Mouse (Mus musculus): ENCODE results near the gene 1700093K21Rik. TPM values are rescaled to one million over a fixed set of nuclear protein-coding genes. Genes with fewer than 3 reads are reported as not detected.
A peak's percentile ranks its signal among the peaks of the same experiment; 100 is the strongest.
"Not testable (repeated sequence)": the region's sequence is repeated elsewhere in the genome, so short reads cannot be mapped to it uniquely, and the experiment has no call there.

Gene 1700093K21Rik
- 0.17 TPM in 1 of 2 replicates, not detected in the other for polyA plus RNA-seq (2015; fragmentation: Nextera tagmentation; extraction: Ambion mirVana)

DNA sequence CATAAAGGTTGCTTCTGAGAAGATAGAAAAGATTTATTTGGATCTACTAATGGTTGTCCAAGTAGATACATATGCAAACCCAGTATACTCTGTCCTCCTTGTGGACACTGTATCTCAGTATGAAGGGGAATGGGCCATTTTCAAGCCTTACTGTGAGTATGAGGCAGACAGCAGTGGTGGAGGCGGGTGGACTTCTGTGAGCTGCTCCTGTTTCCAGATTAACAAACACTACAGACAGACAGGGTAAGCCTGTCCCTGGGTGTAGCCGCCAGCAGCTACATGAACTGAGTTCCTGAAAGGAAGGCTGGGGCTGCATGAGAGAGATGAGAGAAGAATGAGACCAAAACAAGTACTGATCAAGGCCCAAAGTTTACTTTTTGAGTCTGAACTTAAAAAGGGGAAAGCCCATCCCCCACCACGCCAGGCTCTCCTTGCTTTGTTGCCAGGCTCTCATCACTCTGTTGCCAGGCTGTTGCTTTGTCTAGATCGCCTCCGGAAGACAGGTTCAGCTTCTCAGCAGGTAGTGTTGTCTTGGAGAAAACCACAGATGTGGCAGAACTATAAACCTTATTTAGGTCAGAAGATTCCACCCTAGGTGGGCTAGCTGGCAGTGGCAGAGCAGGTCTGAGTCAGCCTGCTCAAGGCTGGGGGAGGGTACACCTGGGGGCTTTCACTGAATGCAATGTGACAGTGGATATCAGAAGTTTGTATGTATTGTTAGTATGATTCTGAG, at the start of gene 1700093K21Rik:
Gene 1700093K21Rik, minus strand, starts transcription at position 683 of the 733 bp plus-strand sequence.
- DNase-seq (ENCODE audit: low spot score) = no peak

DNA sequence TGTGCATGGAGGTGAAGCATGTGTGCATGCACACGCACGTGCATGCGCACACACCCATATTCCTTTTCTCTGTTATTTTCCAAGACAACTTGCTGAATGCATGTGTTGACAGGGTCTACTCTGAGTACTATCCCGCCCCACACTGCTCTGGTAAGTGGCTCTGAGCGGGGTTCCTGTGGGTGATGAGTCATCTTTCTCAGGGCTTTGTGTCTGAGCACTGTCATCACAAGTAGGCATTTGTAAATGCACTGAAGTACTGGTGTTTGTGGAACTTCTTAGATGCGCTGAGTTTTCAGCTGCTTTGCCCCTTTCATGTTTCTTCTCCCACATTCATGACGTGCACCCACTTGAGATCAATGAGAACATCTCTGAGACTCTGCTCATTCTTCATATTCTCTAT, 49.2 kb upstream of the 1700093K21Rik start:
- peak; percentile 37 for DNase-seq (ENCODE audit: low spot score)

DNA sequence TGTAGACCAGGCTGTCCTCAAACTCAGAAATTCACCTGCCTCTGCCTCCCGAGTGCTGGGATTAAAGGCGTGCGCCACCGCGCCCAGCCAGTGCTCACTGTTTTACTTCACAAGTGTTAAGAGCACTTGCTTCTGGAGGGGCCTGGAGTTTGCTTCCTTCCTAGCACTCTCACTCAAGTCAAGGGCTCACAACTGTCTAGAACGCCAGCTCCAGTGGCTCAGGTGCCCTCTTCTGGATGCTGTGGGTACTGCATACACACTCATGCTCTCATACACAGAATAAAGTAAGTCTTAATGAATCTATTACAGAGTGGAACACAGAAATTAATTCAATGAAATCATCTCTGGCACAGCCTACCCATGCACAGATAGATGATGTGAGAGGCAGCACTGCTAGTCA, 44.8 kb upstream of the 1700093K21Rik start:
- peak; percentile 70 for DNase-seq (ENCODE audit: low spot score)

DNA sequence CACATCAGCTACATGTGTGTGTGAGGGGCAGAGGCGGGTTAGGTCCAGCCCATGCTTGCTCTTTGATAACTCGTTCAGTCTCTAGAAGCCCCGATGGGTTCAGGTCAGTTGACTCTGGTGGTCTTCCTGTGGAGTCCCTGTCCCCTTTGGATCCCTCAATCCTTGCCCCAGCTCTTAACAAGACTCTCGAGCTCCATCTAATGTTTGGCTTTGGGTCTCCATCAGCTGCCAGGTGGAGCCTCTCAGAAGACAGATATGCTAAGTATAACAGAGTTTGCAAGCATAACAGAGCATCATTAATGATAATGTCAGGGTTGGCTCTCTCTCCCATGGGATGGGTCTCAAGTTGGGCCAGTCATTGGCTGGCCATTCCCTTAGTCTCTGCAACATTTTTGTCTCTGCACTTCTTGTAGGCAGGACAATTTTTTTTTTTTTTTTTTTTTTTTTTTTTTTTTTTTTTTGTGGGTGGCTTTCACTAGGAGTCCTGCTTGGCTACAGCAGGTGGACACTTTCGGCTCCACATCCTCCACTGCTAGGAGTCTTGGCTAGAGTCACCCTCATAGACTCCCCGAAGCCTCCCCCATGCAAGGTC, 36.2 kb upstream of the 1700093K21Rik start:
- DNase-seq (ENCODE audit: low spot score) = no peak

DNA sequence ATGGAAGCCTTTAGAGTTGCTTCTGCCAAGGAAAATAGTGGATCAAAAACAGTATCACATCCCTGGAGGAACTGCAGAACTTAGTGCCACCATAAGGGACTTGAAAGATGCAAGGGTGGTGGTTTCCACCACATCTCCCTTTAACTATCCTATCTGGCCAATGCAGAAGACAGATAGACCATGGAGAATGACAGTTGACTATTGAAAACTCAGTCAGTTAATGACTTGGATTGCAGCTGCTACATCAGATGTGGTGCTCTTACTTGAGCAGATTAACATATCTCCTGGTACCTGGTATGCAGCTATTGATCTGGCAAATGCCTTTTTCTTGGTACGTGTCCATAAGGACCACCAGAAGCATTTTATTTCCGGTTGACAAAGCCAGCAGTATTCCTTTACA, 16.5 kb upstream of the 1700093K21Rik start:
- no peak for DNase-seq (ENCODE audit: low spot score)

DNA sequence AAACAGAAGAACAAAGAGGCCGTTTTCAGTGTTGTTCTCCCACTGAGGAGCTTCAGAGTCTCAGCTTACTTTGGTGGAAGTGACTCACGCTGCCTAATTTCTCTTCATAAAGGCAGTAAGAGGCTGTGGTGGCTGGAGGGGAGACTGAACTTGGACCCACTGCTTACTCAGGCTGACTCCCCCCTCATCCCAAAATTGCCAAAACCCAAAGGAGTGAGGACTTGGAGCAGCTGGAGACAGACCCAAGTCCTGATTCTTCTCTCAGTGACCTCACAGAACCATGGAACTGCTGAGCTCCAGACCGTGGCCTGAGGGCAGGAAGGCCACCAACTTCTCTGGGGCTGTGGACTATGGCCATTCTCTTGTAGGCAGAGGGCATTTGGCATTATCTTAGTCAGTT, 2.0 kb downstream of the 1700093K21Rik start:
- DNase-seq (ENCODE audit: low spot score) = no peak

DNA sequence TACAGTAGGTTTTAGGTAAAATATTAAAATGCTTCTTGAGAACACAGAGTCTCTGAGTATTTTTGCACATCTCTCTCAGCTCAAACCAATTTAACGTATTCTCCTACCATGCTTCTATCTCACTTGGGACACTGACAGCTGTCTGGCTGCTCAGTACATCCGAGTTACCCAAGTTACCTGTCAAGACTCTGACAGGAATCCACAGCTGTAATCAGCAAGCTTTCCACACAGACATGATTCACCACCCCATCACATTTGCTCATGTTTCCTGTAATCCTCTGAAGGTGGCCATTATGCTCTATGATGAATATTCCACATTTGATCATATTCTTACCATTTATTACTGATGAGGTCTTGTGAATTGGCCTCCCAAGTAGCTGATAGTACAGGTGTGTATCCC, 5.6 kb downstream of the 1700093K21Rik start:
- DNase-seq (ENCODE audit: low spot score) = no peak

DNA sequence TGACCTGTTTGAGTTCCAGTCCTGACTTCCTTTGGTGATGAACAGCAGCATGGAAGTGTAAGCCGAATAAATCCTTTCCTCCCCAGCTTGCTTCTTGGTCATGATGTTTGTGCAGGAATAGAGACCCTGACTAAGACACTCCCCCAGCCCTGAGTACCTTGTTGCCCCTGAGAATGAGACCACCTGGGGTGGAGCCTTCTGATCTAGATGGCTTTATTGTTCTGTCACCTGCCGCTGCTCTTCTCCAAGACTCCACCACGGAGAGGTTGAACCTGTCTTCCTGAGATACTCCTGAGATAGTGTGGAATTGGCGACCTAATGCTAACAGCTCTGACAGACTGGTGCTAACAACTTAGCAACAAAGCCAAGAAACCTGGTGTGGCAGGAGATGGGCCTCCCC, 6.2 kb downstream of the 1700093K21Rik start:
- not testable (repeated sequence) for DNase-seq (ENCODE audit: low spot score)

DNA sequence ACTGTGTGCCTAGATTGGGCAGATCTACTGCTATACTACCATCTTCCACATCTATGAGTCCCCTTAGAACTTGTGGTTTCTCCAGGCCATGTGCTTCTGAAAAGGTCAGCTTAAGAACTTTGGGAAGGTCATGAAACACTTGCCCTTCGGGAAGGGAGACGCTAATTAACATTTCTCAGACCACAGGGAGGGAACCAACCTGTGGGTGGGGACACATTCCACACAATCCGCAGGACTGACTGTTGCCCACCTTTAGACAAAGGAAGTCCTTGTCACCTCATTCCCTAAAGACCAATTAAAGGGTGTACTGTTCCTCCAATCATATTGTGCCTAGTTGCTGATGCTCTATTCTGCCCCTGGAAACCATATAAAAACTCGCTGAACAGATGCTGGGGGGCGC, 16.2 kb downstream of the 1700093K21Rik start:
- DNase-seq (ENCODE audit: low spot score) = not testable (repeated sequence)

DNA sequence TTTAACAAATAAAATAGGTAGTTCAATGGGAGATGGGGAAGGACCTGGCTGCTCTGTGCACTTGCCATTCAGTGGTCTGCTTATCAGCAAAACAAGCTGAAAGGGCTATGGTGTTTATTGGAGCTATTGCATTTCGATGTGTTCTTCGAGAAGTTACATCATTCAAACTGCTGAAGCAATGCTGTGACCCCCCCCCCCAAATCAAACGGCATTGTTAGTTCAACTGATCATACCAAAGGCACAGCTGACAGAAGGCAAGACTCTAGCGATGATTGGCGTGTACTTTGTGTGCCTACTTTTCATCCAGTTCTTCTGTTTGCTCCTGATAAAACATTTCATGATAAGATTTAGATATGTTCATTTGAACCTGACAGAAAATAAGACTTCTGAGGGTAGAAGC, 22.3 kb downstream of the 1700093K21Rik start:
- no peak for DNase-seq (ENCODE audit: low spot score)

DNA sequence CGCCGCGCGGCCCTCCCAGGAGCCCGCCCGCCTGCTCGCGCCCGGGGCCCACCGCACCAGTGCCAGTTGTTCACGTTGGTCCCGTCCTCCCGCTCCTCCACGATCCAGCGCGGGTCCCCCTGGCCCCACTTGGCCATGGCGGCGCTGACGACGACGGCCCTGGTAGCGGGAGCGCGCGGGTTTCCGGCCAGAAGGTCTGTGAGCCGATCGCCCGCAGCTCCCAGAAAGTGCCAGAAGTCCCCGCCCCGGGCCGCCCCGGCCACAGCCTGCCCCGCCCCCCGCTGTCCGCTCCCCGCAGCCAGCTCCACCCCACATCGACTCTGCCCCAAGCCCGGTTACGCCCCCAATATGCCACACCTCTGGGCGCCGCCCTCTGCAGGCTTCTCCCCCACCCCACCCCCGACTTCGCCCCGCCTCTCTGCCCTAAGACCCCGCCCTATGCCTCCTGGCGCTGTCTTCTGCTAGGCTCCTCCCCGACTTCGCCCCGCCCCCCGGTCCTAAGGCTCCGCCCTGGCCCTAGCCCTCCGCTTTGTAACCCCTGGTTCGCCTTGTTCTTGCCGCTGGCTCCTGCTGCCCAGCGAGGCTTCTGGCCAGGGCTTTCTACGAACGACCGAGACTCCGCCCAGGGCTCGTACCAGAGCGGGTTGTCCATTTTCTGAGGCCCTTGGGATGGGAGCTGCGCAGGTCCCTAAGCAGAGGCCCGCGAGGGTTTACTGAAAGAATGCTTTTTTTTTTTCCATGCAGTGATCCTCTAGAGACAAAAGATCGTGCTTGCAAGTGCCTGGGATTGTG, 23.0 kb downstream of the 1700093K21Rik start, which contains the start of gene Ahsa2:
Gene Ahsa2, minus strand, starts transcription at position 313 of the 792 bp plus-strand sequence.
- DNase-seq (ENCODE audit: low spot score) = peak; percentile 95

DNA sequence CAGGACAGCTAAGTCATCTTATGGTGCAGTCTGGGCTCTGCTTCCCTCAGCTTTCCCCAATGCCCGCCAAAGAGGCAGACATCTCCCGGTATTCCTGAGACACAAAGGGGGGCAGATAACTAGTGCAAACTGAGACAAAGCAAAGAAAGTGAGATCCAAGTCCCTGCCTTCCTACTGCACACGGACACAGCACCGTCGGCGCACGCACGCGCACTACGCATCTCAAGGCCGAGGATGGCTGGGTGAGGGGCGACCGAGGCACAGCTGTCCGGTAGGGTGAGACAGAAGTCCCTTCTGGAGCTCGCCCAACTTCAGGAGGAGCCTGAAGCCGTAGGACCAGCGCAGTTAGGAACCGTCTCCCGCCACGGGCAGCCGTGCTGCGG, 23.6 kb downstream of the 1700093K21Rik start:
- peak; percentile 6 for DNase-seq (ENCODE audit: low spot score)

DNA sequence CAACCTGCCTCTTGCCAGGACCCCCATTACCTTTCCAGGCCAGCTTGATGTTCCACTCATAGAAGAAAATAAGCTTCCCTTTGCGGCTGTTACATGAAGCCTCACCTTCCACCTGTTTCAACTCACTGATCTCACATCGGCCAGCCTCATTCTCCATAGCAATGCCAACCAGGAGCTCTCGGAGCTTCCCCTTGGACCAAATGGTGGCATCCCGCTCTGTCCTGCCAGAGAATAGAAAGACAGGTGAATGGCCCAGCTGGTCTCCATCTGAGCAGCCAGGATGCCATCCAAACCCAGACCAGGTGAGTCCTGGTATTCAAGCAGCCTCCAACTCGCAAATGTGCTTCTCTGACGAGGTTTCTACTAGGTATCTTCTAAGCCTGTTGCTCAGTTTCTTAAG, 24.3 kb downstream of the 1700093K21Rik start:
- no peak for DNase-seq (ENCODE audit: low spot score)

DNA sequence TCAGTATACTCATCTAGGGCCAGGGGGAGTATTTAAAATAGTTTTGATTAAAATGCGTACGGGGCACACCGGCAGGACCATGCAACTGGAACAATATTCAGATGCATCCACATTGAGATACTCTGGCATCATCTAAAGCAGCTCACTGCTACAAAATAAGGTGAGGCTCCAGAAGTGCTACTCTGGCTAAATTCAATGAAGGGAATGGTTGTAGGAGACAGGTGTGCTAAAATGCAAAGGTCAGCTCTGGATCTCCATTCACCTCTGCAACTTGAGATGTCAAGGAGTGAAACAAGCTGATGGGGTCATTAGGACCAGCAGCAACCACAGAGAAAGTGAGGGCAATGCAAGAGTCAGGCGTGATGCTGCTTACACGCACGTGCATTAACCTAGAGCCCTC, 25.7 kb downstream of the 1700093K21Rik start:
- DNase-seq (ENCODE audit: low spot score) = no peak

DNA sequence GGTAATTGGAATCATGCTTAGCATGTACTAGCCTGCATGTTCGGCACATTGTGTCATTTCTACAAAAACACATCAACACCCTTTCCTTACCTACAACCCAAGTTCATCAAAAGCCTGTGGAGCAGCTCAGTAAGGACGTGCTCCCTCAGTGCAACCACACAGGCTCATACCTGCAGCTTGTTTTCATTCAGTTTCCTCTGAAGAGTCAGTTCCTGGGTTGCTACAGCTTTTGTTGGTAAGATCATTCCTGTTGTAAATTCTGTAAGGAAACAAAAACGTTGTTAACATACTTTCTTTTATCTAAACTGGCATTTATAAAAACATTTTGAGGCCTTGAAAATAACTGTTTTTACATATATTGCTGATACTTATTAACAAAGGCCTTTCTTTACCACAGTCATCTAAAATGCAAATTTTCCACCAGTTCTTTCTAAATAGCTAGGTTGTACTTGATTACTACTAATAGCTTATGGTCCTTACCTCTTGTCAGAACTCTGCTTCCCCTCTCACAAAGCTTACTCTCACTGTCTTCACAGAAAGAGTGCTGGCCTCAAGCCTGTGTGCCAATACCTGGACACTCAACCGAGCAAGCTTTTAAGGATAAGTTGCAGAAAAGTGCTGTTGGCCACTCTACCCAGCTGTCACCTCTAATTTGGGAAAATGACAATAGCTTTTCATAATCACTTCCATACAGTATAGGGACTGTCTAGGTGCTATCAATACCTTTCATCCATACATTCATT, 28.7 kb downstream of the 1700093K21Rik start:
- DNase-seq (ENCODE audit: low spot score) = no peak

DNA sequence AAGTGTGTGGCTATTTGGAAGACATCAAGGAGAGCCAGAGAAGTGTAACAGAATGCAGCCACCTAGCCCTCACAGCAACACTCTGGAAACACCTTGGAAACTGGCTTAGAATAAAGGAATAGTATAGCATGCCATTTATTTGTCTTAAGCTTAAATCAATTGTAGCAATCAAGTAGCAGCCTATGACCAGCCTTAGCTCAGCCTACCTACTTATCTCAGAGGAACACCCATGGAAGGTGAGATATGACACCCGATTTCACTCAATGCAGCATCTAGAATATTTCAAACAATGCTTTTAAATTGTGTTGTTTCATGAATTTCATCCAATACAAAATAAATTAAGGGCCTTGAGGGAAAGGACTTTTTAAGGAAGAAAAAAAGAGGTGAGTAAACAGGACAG, 31.0 kb downstream of the 1700093K21Rik start:
- no peak for DNase-seq (ENCODE audit: low spot score)

Small RNA genes lying within 50 kb of the gene (microRNA-seq; reads per million reads assigned to microRNA genes)
- not detected for gene Gm47279 (ENCODE audit: borderline number of aligned reads)

Other genes with a start within 250 kb of the 1700093K21Rik start
- 22.1 and 22.3 TPM in 2 replicates for gene Usp34, start 214.3 kb downstream of the 1700093K21Rik start, polyA plus RNA-seq (2015; fragmentation: Nextera tagmentation; extraction: Ambion mirVana)
- 29.1 and 33.0 TPM in 2 replicates for gene Ahsa2, start 23.1 kb downstream of the 1700093K21Rik start, polyA plus RNA-seq (2015; fragmentation: Nextera tagmentation; extraction: Ambion mirVana)
- 25.7 and 26.6 TPM in 2 replicates for gene 0610010F05Rik, start 112.5 kb upstream of the 1700093K21Rik start, polyA plus RNA-seq (2015; fragmentation: Nextera tagmentation; extraction: Ambion mirVana)
- 24.0 and 26.2 TPM in 2 replicates for gene Pus10, start 144.5 kb upstream of the 1700093K21Rik start, polyA plus RNA-seq (2015; fragmentation: Nextera tagmentation; extraction: Ambion mirVana)
- gene Pex13, start 144.8 kb upstream of the 1700093K21Rik start, polyA plus RNA-seq (2015; fragmentation: Nextera tagmentation; extraction: Ambion mirVana) = 35.2 and 35.4 TPM in 2 replicates
- 3.0 and 3.2 TPM in 2 replicates for gene Rel, start 249.8 kb upstream of the 1700093K21Rik start, polyA plus RNA-seq (2015; fragmentation: Nextera tagmentation; extraction: Ambion mirVana)

Data from thymus, postnatal 0 days (tissue).